Mouse (Mus musculus): ENCODE measurements around the gene Plcg1. TPM values are rescaled to one million over a fixed set of nuclear protein-coding genes. Genes with fewer than 3 reads are reported as not detected.
A peak's percentile ranks its signal among the peaks of the same experiment; 100 is the strongest.

Plcg1 gene
- polyA plus RNA-seq, 1 experiment from 2014 or later, result 28.6 TPM

DNA sequence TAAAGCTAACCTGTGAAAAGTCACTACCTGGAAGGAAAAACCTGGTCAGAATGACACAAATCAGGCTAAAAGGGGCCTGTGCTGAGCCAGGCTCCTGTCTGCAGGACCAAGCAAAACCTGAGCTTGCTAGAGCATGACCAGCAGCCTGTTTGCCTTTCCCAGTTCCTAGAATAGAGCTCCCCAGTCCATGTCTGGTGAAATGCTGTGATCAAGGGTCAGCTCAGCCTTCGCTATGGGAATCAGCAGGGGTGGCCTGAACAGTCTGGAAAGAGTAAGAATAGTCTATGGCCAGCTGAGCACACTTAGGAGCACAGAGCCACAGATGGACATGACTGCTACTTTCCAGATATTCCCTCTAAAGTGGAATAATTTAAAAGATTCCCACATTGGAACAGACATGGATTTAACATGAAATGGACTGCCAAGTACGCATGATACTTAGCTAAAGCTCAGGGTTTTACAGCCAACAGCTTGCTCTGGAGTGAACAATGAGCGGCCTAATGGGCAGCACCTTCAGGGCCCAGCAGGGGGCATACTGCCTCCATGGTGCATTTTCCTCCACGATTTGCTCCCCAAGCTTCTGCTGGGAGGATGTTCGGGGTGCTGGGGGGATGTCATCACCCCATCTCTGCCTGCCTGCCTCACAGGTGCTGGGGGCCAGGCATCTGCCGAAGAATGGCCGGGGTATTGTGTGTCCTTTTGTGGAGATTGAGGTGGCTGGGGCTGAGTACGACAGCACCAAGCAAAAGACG lies 29.5 kb downstream of the Plcg1 start:
- Histone ChIP-seq H3K4me3 (replicated peaks; ENCODE audit: low read length) (no peak overlapping the region), H3K9ac (ENCODE audit: low read length) (no peak overlapping the region), H3K9me3 (replicated peaks; ENCODE audit: control insufficient read depth, low read length) (no peaks in the 10 kb centered on the region), H3K4me1 (ENCODE audit: control insufficient read depth, insufficient read depth, low read length) (no peaks in the 10 kb centered on the region), H3K27ac (ENCODE audit: low read length) (no peak overlapping the region), H3K27me3 (ENCODE audit: control insufficient read depth, insufficient read depth, low read length) (no peaks in the 10 kb centered on the region), H3K4me2 (ENCODE audit: low read depth, low read length) (no peak overlapping the region), H3K36me3 (ENCODE audit: control insufficient read depth, insufficient read depth, low read length) (peaks cover 21% of the 10 kb centered on the region; the same call in 1 of the 2 replicates)
- no peak for ATAC-seq (ENCODE audit: insufficient read depth, low FRiP score)
- 85% methylated on average over 9 of the region's 9 CpGs for WGBS

- Histone ChIP-seq H3K9me3 (replicated peaks; ENCODE audit: control insufficient read depth, low read length) (no peaks in the 10 kb centered on the region), H3K4me3 (replicated peaks; ENCODE audit: low read length) (no peak overlapping the region), H3K4me2 (ENCODE audit: low read depth, low read length) (no peak overlapping the region), H3K27ac (ENCODE audit: low read length) (no peak overlapping the region), H3K4me1 (ENCODE audit: control insufficient read depth, insufficient read depth, low read length) (no peaks in the 10 kb centered on the region), H3K27me3 (ENCODE audit: control insufficient read depth, insufficient read depth, low read length) (no peaks in the 10 kb centered on the region), H3K9ac (ENCODE audit: low read length) (no peak overlapping the region), H3K36me3 (ENCODE audit: control insufficient read depth, insufficient read depth, low read length) (peaks cover 7% of the 10 kb centered on the region; the same call in 1 of the 2 replicates)
- no peak for ATAC-seq (ENCODE audit: insufficient read depth, low FRiP score)
- WGBS, result 80% methylated on average over 3 of the region's 3 CpGs
Observed at GRCm38 (mm10) chr2:160763816-160764215, 32.7 kb downstream of the Plcg1 start.

GRCm38 (mm10) chr2:160764386-160764785 lies 33.3 kb downstream of the Plcg1 start:
- Histone ChIP-seq H3K27me3 (ENCODE audit: control insufficient read depth, insufficient read depth, low read length) (no peaks in the 10 kb centered on the region), H3K9ac (ENCODE audit: low read length) (no peak overlapping the region), H3K4me1 (ENCODE audit: control insufficient read depth, insufficient read depth, low read length) (no peaks in the 10 kb centered on the region), H3K4me2 (ENCODE audit: low read depth, low read length) (no peak overlapping the region), H3K9me3 (replicated peaks; ENCODE audit: control insufficient read depth, low read length) (no peaks in the 10 kb centered on the region), H3K27ac (ENCODE audit: low read length) (no peak overlapping the region), H3K4me3 (replicated peaks; ENCODE audit: low read length) (no peak overlapping the region), H3K36me3 (ENCODE audit: control insufficient read depth, insufficient read depth, low read length) (peaks cover 7% of the 10 kb centered on the region)
- no peak for ATAC-seq (ENCODE audit: insufficient read depth, low FRiP score)
- WGBS, result 81% methylated on average over 2 of the region's 2 CpGs

DNA sequence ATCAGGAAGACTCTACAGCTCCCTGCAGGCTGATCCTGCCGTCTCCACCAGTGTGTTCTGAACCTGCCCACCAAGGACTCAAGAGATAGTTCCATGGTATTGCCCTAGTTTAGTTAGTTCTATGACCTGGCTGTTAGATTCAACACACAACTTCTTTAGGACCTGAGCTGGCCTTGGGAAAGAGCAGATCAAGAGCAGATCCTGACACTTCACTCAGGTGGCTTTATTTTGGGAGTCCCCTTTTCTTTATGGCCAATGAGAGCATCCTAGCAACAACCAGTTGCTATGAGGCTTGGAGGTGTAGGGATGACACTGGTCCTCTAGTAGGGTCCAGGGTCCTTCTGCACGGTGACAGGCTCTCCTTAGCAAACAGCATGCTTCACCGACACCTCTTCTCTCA lies 34.0 kb downstream of the Plcg1 start:
- Histone ChIP-seq H3K9me3 (replicated peaks; ENCODE audit: control insufficient read depth, low read length) (no peaks in the 10 kb centered on the region), H3K4me2 (ENCODE audit: low read depth, low read length) (no peak overlapping the region), H3K4me1 (ENCODE audit: control insufficient read depth, insufficient read depth, low read length) (no peaks in the 10 kb centered on the region), H3K9ac (ENCODE audit: low read length) (no peak overlapping the region), H3K4me3 (replicated peaks; ENCODE audit: low read length) (no peak overlapping the region), H3K36me3 (ENCODE audit: control insufficient read depth, insufficient read depth, low read length) (peaks cover 6% of the 10 kb centered on the region), H3K27me3 (ENCODE audit: control insufficient read depth, insufficient read depth, low read length) (no peaks in the 10 kb centered on the region), H3K27ac (ENCODE audit: low read length) (no peak overlapping the region)
- WGBS, result 75% methylated on average over 3 of the region's 3 CpGs
- ATAC-seq (ENCODE audit: insufficient read depth, low FRiP score), result no peak

GRCm38 (mm10) chr2:160766371-160766771 lies 35.3 kb downstream of the Plcg1 start:
- no peaks in the 10 kb centered on the region for H3K4me1 ChIP-seq (ENCODE audit: control insufficient read depth, insufficient read depth, low read length)
- no peaks in the 10 kb centered on the region for H3K27me3 ChIP-seq (ENCODE audit: control insufficient read depth, insufficient read depth, low read length)
- H3K4me2 ChIP-seq (ENCODE audit: low read depth, low read length), result no peak overlapping the region
- H3K36me3 ChIP-seq (ENCODE audit: control insufficient read depth, insufficient read depth, low read length), result peaks cover 4% of the 10 kb centered on the region; the same call in 1 of the 2 replicates
- no peak overlapping the region for H3K27ac ChIP-seq (ENCODE audit: low read length)
- WGBS, result 54% methylated on average over 5 of the region's 5 CpGs
- peak; percentile 19; the same call in 1 of the 2 replicates for ATAC-seq (ENCODE audit: insufficient read depth, low FRiP score)
- no peak overlapping the region for H3K9ac ChIP-seq (ENCODE audit: low read length)
- H3K4me3 ChIP-seq (replicated peaks; ENCODE audit: low read length), result no peak overlapping the region
- no peaks in the 10 kb centered on the region for H3K9me3 ChIP-seq (replicated peaks; ENCODE audit: control insufficient read depth, low read length)

DNA sequence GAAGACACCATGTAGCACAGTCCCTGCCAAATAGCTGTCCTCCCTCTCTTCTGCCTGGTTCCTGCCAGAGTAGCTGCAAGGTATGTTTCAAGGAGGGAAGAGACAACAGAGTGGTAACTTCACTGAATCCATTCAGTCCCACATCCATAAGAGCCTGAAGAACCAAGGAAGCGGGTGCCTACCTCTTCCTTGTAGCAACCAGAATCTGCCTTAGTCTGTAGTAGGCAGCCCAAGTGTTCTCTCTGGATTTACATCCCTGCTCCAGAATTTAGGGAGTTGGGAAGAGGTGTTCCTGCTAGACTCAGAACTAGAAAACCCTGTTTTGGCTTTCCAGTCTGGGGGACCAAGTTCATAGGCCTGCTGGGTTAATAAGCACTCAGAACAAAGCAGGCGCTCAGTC lies 36.1 kb downstream of the Plcg1 start:
- no peaks in the 10 kb centered on the region for H3K27me3 ChIP-seq (ENCODE audit: control insufficient read depth, insufficient read depth, low read length)
- no peak for ATAC-seq (ENCODE audit: insufficient read depth, low FRiP score)
- WGBS, result 87% methylated on average over 2 of the region's 2 CpGs
- H3K36me3 ChIP-seq (ENCODE audit: control insufficient read depth, insufficient read depth, low read length), result peaks cover 4% of the 10 kb centered on the region; the same call in 1 of the 2 replicates
- no peak overlapping the region for H3K9ac ChIP-seq (ENCODE audit: low read length)
- no peaks in the 10 kb centered on the region for H3K4me1 ChIP-seq (ENCODE audit: control insufficient read depth, insufficient read depth, low read length)
- no peak overlapping the region for H3K4me3 ChIP-seq (replicated peaks; ENCODE audit: low read length)
- H3K4me2 ChIP-seq (ENCODE audit: low read depth, low read length), result no peak overlapping the region
- H3K27ac ChIP-seq (ENCODE audit: low read length), result no peak overlapping the region
- H3K9me3 ChIP-seq (replicated peaks; ENCODE audit: control insufficient read depth, low read length), result no peaks in the 10 kb centered on the region

DNA sequence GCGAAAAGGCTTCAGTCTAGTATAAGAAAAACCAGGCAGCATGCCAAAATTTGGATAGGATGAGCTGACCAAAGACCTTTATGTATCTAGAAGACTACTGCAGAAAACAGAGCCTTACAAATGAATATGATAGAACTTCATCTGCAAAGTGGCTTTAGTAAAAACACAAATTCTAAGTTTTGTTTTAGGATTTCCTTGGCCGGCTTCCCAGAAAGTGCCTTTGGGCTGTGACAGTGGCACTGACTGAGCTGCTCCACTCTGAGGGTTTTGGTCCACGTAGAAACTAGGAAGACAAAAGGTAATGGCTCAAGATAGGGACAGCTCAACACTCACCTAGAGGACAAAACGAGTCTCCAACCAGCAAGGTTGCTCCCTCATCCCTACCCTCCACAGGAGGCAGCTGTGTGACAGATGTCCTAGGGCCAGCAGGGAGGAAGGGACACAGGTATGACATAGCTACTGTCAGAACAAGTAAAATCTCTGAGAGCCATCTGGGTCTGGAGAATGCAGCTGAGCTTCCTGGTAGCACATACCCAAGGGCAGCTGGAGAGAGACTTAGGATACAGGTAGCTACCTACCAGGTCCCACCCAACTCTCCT lies 37.1 kb downstream of the Plcg1 start:
- H3K4me1 ChIP-seq (ENCODE audit: control insufficient read depth, insufficient read depth, low read length), result no peaks in the 10 kb centered on the region
- 78% methylated on average over 4 of the region's 4 CpGs for whole genome bisulfite sequencing

DNA sequence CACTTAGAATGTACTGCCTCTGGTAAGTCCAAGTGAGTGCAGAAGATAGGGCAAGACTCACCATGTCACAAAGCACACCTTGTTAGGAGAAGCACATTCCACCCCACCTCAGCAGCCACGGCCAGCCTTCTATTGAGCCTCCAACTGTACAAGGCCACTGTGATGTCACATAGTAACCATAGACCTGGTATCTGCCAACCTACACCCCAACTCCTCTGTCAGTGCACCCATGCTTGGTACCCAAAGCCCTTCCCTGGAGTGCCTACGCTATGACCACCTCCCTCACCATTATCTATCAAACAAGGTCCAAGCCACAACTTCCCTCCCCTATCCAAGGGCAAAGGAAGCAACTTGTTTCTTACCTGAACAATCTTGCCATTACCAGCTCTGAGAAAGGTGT lies 37.9 kb downstream of the Plcg1 start:
- Histone ChIP-seq H3K4me2 (ENCODE audit: low read depth, low read length) (no peak overlapping the region), H3K36me3 (ENCODE audit: control insufficient read depth, insufficient read depth, low read length) (peaks cover 4% of the 10 kb centered on the region; the same call in 1 of the 2 replicates), H3K4me3 (replicated peaks; ENCODE audit: low read length) (no peak overlapping the region), H3K27me3 (ENCODE audit: control insufficient read depth, insufficient read depth, low read length) (no peaks in the 10 kb centered on the region), H3K9ac (ENCODE audit: low read length) (no peak overlapping the region), H3K4me1 (ENCODE audit: control insufficient read depth, insufficient read depth, low read length) (no peaks in the 10 kb centered on the region), H3K9me3 (replicated peaks; ENCODE audit: control insufficient read depth, low read length) (no peaks in the 10 kb centered on the region), H3K27ac (ENCODE audit: low read length) (no peak overlapping the region)
- ATAC-seq (ENCODE audit: insufficient read depth, low FRiP score), result no peak
- WGBS, result 87% methylated on average over 2 of the region's 2 CpGs

More for the DNA sequence above, 37.1 kb downstream of the Plcg1 start:
- Histone ChIP-seq H3K9ac (ENCODE audit: low read length) (no peak overlapping the region), H3K4me3 (replicated peaks; ENCODE audit: low read length) (no peak overlapping the region), H3K27me3 (ENCODE audit: control insufficient read depth, insufficient read depth, low read length) (no peaks in the 10 kb centered on the region), H3K36me3 (ENCODE audit: control insufficient read depth, insufficient read depth, low read length) (peaks cover 4% of the 10 kb centered on the region; the same call in 1 of the 2 replicates), H3K4me2 (ENCODE audit: low read depth, low read length) (no peak overlapping the region), H3K27ac (ENCODE audit: low read length) (no peak overlapping the region), H3K9me3 (replicated peaks; ENCODE audit: control insufficient read depth, low read length) (no peaks in the 10 kb centered on the region)
- no peak for ATAC-seq (ENCODE audit: insufficient read depth, low FRiP score)

DNA sequence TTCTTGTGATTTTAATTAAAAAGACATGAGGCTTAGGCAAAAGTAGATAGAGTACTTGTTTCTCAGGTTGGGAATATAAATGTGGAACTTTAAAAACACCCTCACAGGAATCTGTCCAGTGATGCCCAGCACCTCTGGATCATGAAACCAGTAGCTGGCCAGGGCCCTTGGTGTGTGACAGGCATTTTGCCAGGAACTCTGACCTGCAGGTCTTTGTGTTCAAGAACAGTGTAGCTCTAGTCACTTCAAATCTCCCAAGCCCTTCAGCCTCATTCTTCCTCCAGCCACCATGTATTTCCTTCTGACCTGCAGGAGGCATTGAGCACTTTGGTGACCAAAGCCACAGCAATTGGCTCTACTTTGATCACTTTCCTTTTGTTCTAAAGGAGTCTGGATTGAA lies 39.3 kb downstream of the Plcg1 start:
- Histone ChIP-seq H3K27ac (ENCODE audit: low read length) (no peak overlapping the region), H3K36me3 (ENCODE audit: control insufficient read depth, insufficient read depth, low read length) (peaks cover 4% of the 10 kb centered on the region; the same call in 1 of the 2 replicates), H3K4me1 (ENCODE audit: control insufficient read depth, insufficient read depth, low read length) (no peaks in the 10 kb centered on the region), H3K27me3 (ENCODE audit: control insufficient read depth, insufficient read depth, low read length) (no peaks in the 10 kb centered on the region), H3K4me3 (replicated peaks; ENCODE audit: low read length) (no peak overlapping the region), H3K9me3 (replicated peaks; ENCODE audit: control insufficient read depth, low read length) (no peaks in the 10 kb centered on the region), H3K4me2 (ENCODE audit: low read depth, low read length) (no peak overlapping the region), H3K9ac (ENCODE audit: low read length) (no peak overlapping the region)
- no peak for ATAC-seq (ENCODE audit: insufficient read depth, low FRiP score)
